Mouse (Mus musculus): ENCODE measurements at regions not wholly inside any gene's neighbourhood (a gene's known extent, or its start where the extent isn't known, plus 50 kb on each side); places are given as distances from the start of the nearest gene placed in this dataset.

- Histone ChIP-seq H3K27me3 (ENCODE audit: control insufficient read depth, insufficient read depth, low read length) (no peaks in the 10 kb centered on the region), H3K4me3 (replicated peaks; ENCODE audit: low read length) (no peak overlapping the region), H3K4me1 (ENCODE audit: control insufficient read depth, insufficient read depth, low read length) (no peaks in the 10 kb centered on the region; the same call in 1 of the 2 replicates), H3K4me2 (replicated peaks; ENCODE audit: low read depth, low read length, severe bottlenecking) (no peak overlapping the region), H3K9me3 (ENCODE audit: control insufficient read depth, low read length) (no peaks in the 10 kb centered on the region), H3K9ac (ENCODE audit: low read depth, low read length, severe bottlenecking) (no peak overlapping the region), H3K36me3 (ENCODE audit: control insufficient read depth, insufficient read depth, low read length) (no peaks in the 10 kb centered on the region), H3K27ac (replicated peaks; ENCODE audit: low read depth, low read length) (no peak overlapping the region)
- TF ChIP-seq POLR2A (IDR thresholded peaks at IDR 0.05; ENCODE audit: borderline replicate concordance, extremely low read depth, insufficient read depth, insufficient read length) = no peak
- WGBS = 18% methylated on average over 4 of the region's 4 CpGs
- DNase-seq (ENCODE audit: low spot score) (no peak), ATAC-seq (ENCODE audit: low FRiP score, low read depth) (no peak)
Measured at GRCm38 (mm10) chr14:46706462-46706861, 53.9 kb upstream of the Cdkn3 start.

GRCm38 (mm10) chr14:46704316-46704751 lies 56.0 kb upstream of the Cdkn3 start:
- Histone ChIP-seq H3K4me3 (replicated peaks; ENCODE audit: low read length) (no peak overlapping the region), H3K4me2 (replicated peaks; ENCODE audit: low read depth, low read length, severe bottlenecking) (no peak overlapping the region), H3K36me3 (ENCODE audit: control insufficient read depth, insufficient read depth, low read length) (no peaks in the 10 kb centered on the region), H3K4me1 (ENCODE audit: control insufficient read depth, insufficient read depth, low read length) (no peaks in the 10 kb centered on the region; the same call in 1 of the 2 replicates), H3K9me3 (ENCODE audit: control insufficient read depth, low read length) (no peaks in the 10 kb centered on the region), H3K9ac (ENCODE audit: low read depth, low read length, severe bottlenecking) (no peak overlapping the region), H3K27me3 (ENCODE audit: control insufficient read depth, insufficient read depth, low read length) (no peaks in the 10 kb centered on the region), H3K27ac (replicated peaks; ENCODE audit: low read depth, low read length) (no peak overlapping the region)
- ATAC-seq (ENCODE audit: low FRiP score, low read depth) = no peak
- no peak for DNase-seq (ENCODE audit: low spot score)
- WGBS = 50% methylated on average over 9 of the region's 9 CpGs
- no peak for TF ChIP-seq POLR2A (IDR thresholded peaks at IDR 0.05; ENCODE audit: borderline replicate concordance, extremely low read depth, insufficient read depth, insufficient read length)

GRCm38 (mm10) chr14:46702669-46703435 lies 57.5 kb upstream of the Cdkn3 start:
- no peak overlapping the region for H3K4me2 ChIP-seq (replicated peaks; ENCODE audit: low read depth, low read length, severe bottlenecking)
- H3K27me3 ChIP-seq (ENCODE audit: control insufficient read depth, insufficient read depth, low read length) = no peaks in the 10 kb centered on the region
- no peak overlapping the region for H3K4me3 ChIP-seq (replicated peaks; ENCODE audit: low read length)
- H3K9ac ChIP-seq (ENCODE audit: low read depth, low read length, severe bottlenecking) = no peak overlapping the region
- TF ChIP-seq POLR2A (IDR thresholded peaks at IDR 0.05; ENCODE audit: borderline replicate concordance, extremely low read depth, insufficient read depth, insufficient read length) = no peak
- H3K36me3 ChIP-seq (ENCODE audit: control insufficient read depth, insufficient read depth, low read length) = no peaks in the 10 kb centered on the region
- H3K9me3 ChIP-seq (ENCODE audit: control insufficient read depth, low read length) = no peaks in the 10 kb centered on the region
- H3K27ac ChIP-seq (replicated peaks; ENCODE audit: low read depth, low read length) = no peak overlapping the region
- 33% methylated on average over 17 of the region's 17 CpGs for WGBS
- DNase-seq (ENCODE audit: low spot score) = peak; percentile 49
- H3K4me1 ChIP-seq (ENCODE audit: control insufficient read depth, insufficient read depth, low read length) = no peaks in the 10 kb centered on the region; the same call in 1 of the 2 replicates
- no peak for ATAC-seq (ENCODE audit: low FRiP score, low read depth)

GRCm38 (mm10) chr14:46692571-46692970 lies 67.8 kb upstream of the Cdkn3 start:
- Histone ChIP-seq H3K9ac (ENCODE audit: low read depth, low read length, severe bottlenecking) (no peak overlapping the region), H3K27me3 (ENCODE audit: control insufficient read depth, insufficient read depth, low read length) (no peaks in the 10 kb centered on the region), H3K36me3 (ENCODE audit: control insufficient read depth, insufficient read depth, low read length) (no peaks in the 10 kb centered on the region), H3K9me3 (ENCODE audit: control insufficient read depth, low read length) (no peaks in the 10 kb centered on the region), H3K27ac (replicated peaks; ENCODE audit: low read depth, low read length) (no peak overlapping the region), H3K4me2 (replicated peaks; ENCODE audit: low read depth, low read length, severe bottlenecking) (no peak overlapping the region), H3K4me3 (replicated peaks; ENCODE audit: low read length) (no peak overlapping the region), H3K4me1 (ENCODE audit: control insufficient read depth, insufficient read depth, low read length) (no peaks in the 10 kb centered on the region)
- no peak for ATAC-seq (ENCODE audit: low FRiP score, low read depth)
- TF ChIP-seq POLR2A (IDR thresholded peaks at IDR 0.05; ENCODE audit: borderline replicate concordance, extremely low read depth, insufficient read depth, insufficient read length) = no peak
- no peak for DNase-seq (ENCODE audit: low spot score)
- 90% methylated on average over 7 of the region's 7 CpGs for WGBS

GRCm38 (mm10) chr14:46692067-46692466 lies 68.3 kb upstream of the Cdkn3 start:
- Histone ChIP-seq H3K36me3 (ENCODE audit: control insufficient read depth, insufficient read depth, low read length) (no peaks in the 10 kb centered on the region), H3K4me3 (replicated peaks; ENCODE audit: low read length) (no peak overlapping the region)
- TF ChIP-seq POLR2A (IDR thresholded peaks at IDR 0.05; ENCODE audit: borderline replicate concordance, extremely low read depth, insufficient read depth, insufficient read length) = no peak

More at GRCm38 (mm10) chr14:46692067-46692466, 68.3 kb upstream of the Cdkn3 start:
- H3K9ac ChIP-seq (ENCODE audit: low read depth, low read length, severe bottlenecking) = no peak overlapping the region
- H3K4me1 ChIP-seq (ENCODE audit: control insufficient read depth, insufficient read depth, low read length) = no peaks in the 10 kb centered on the region
- ATAC-seq (ENCODE audit: low FRiP score, low read depth) (no peak), DNase-seq (ENCODE audit: low spot score) (no peak)
- WGBS = 96% methylated on average over 2 of the region's 2 CpGs
- no peak overlapping the region for H3K27ac ChIP-seq (replicated peaks; ENCODE audit: low read depth, low read length)
- H3K27me3 ChIP-seq (ENCODE audit: control insufficient read depth, insufficient read depth, low read length) = no peaks in the 10 kb centered on the region
- H3K9me3 ChIP-seq (ENCODE audit: control insufficient read depth, low read length) = no peaks in the 10 kb centered on the region
- H3K4me2 ChIP-seq (replicated peaks; ENCODE audit: low read depth, low read length, severe bottlenecking) = no peak overlapping the region
